Mouse (Mus musculus): ENCODE measurements at regions not wholly inside any gene's neighbourhood (a gene's known extent, or its start where the extent isn't known, plus 50 kb on each side); places are given as distances from the start of the nearest gene placed in this dataset.

DNA sequence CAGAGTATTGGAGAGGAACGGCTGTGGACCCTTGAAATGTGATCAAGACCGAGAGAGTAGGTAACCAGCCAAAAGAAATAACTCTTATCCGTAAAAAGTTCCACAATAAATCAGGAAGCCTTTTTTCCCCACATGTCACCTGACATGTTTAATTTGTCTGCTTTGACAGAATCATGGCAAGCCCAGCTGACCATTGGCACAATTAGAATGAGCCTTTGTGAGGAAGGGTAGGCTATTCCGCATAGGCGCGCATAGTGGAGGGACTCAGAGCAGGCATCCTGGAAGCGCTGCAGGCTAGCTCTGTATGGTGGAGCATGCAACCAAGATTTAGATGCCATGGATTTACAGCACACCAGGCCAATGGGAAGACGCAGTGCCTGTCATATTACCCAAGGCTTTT lies 316.5 kb upstream of the Npvf start:
- no peak for TF ChIP-seq CTCF (conservative IDR thresholded peaks at IDR 0.05 in 1 of 2, IDR thresholded peaks at IDR 0.05 in 1 of 2; ENCODE audit: low read depth in 2 of 2, low read length in 2 of 2)
- TF ChIP-seq CHD1 (IDR thresholded peaks at IDR 0.05; ENCODE audit: low read depth, low read length): no peak
- no peak for TF ChIP-seq POLR2A (IDR thresholded peaks at IDR 0.05; ENCODE audit: low read depth, low read length)
- no peak for TF ChIP-seq RAD21 (IDR thresholded peaks at IDR 0.05; ENCODE audit: low read depth, low read length)
- TF ChIP-seq SMC3 (IDR thresholded peaks at IDR 0.05; ENCODE audit: low read depth, low read length): no peak
- TF ChIP-seq EP300 (IDR thresholded peaks at IDR 0.05; ENCODE audit: low read length): no peak
- no peak for TF ChIP-seq NELFE (IDR thresholded peaks at IDR 0.05; ENCODE audit: low read depth, low read length)
- TF ChIP-seq UBTF (IDR thresholded peaks at IDR 0.05; ENCODE audit: low read depth, low read length): no peak
- no peak for TF ChIP-seq ETS1 (conservative IDR thresholded peaks at IDR 0.05; ENCODE audit: low read depth, low read length)
- no peak for TF ChIP-seq USF1 (IDR thresholded peaks at IDR 0.05; ENCODE audit: low read depth, low read length)
- no peak for TF ChIP-seq HCFC1 (IDR thresholded peaks at IDR 0.05; ENCODE audit: low read depth, low read length)
- no peak for TF ChIP-seq ZKSCAN1 (IDR thresholded peaks at IDR 0.05; ENCODE audit: borderline replicate concordance, low read depth, low read length)
- no peak for TF ChIP-seq E2F4 (IDR thresholded peaks at IDR 0.05; ENCODE audit: insufficient replicate concordance, low read depth, low read length)
- TF ChIP-seq POLR2AphosphoS2 (IDR thresholded peaks at IDR 0.05; ENCODE audit: low read depth, low read length): no peak
